Mouse (Mus musculus): ENCODE data around the gene Zfp866.

DNA sequence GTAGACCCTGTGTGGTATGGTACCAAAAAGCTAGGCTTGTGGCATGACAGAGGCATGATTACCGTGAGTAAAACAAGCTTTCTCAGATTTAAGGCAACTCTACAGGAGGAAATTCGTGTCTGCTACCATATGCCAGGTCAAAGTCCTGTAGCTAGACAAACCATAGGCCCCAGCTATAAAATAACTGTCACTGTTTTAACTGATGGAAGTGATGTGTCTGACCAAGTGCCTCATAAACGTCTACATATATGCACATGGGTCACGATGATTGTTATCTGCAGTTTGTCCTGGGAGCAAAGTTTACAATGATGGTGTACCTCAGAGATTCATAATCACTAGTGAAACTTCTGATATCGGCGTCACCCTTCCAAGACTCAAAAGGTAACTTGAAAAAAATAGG is 50.2 kb downstream of the Zfp866 start:
- no peak for TF ChIP-seq CTCF (IDR thresholded peaks at IDR 0.05; ENCODE audit: insufficient read depth, low read length)
- TF ChIP-seq POLR2A (IDR thresholded peaks at IDR 0.05; ENCODE audit: borderline replicate concordance, extremely low read depth, low read depth, low read length) = no peak
